Mouse (Mus musculus) cerebellum, adult 8-10 months (tissue): ENCODE results near the gene Meox1.

Experiments used
- DNase-seq: peaks from one replicate; pipeline ENCODE4 v3.0.0; 2022

Meox1 gene

DNA sequence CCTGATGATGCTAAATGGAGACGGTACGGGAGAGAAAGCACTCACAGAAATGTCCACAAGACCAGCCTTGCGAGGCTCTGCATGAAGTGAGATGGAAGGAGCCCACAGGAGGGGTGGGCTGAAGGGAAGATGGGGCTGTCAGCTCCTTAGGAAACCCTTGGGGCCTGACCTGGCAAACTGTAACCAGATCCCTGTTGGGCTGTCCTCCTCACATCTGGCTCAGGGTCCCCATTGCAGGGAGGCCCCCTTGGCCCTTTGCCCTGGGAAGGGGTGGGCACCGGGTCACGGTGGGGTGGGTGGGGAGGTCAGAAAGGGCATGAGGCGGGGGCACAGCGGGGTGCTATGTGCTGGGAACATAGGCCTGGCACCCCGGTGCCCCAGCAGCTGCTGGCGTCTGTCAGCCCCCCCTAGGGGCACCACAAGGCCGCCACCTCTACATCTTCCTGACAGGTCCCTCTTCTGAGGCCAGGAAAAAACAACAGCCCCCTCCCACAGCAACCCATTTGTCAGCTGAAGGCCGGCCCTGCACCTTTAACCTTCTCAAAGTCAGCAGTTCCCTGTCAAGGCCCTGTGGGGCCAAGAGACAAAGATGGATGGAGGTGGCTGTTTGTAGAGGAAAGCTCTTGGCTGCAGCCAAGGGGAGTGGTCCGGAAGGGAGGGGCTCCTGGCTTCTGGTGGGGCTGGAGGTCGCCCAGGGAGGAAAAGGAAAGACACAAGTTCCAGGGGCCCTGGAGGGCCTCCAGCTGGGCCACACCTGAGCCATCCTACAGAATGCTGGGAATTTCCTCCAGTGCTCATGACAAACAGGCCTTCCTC, 2.6 kb upstream of the Meox1 start:
- DNase-seq, result no peak

DNA sequence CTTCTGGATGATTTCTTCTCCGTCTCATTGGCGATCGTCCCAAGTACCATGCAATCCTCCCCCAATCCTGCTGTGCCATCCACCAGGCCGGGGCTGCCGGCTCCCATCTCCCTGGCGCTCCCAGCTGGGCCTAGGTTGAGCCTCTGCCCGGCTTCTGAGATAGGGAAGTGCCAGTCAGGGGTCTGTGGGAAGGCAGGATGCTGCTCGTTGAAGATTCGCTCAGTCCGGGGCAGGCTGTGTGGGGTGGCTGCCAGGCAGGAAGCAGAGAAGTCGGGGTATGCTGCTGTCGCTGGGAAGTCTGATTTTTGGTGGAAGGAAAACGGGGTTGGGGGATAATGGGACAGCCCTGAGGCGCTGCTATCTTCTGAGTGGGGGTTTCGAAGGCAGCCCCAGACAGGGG, 614 bp downstream of the Meox1 start:
- no peak for DNase-seq

DNA sequence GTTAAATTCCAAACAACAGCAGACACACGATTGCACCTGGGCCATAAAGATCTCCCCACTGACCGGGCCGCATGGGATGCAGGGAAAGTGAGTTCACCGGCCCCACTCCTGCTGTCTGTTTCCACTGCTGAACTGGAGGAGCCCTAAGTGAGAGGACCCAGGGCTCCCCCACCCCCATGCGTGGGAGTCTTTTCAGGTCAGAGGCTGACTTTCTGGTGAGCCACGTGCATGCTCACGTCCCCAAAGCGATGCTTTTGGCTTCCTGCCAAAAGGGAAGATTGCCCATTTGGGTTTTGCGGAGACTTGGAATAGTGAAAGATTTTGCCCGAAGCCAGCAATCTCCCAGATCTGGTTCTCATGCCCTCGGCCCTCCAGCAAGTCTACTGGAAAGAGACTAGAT, 2.7 kb downstream of the Meox1 start:
- no peak for DNase-seq

DNA sequence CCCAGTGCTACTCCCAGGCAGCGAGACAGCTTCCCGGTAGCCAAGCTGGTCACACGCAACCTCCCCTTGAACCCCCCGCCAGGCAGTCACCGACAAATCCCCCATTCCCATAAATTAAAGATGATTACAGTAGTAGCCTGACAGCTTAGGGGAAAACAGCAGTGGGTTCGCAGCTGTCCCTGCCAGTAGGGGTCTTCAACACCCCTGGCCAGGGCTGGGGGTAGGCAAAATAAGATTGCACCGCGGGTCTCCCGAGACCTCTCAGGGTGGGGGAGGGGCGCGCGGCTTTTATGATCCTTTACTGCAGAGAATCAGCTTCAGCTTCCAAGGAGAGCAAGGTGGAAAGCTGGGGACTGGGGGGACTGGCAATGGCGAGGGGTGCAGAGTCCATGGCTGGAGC, 4.4 kb downstream of the Meox1 start:
- no peak for DNase-seq

DNA sequence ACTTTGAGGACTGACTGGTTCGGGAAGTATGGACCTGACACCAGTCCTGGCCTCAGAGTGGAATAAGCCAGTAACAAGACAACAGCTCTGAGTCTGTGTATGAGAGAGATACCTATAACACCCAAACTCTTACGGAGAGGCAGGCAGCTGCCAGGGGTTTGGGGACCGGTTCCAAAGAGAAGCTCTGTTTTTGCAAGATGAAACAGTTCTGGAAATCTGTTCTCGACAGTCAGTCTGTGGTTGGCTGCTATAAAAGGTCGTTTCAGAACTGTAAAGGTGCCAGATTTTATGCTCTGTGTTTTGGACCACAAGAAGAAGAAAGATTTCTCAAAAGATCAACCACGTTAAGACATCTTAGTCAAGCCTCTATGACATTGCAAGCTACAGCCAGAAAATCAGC, 5.4 kb downstream of the Meox1 start:
- no peak for DNase-seq

DNA sequence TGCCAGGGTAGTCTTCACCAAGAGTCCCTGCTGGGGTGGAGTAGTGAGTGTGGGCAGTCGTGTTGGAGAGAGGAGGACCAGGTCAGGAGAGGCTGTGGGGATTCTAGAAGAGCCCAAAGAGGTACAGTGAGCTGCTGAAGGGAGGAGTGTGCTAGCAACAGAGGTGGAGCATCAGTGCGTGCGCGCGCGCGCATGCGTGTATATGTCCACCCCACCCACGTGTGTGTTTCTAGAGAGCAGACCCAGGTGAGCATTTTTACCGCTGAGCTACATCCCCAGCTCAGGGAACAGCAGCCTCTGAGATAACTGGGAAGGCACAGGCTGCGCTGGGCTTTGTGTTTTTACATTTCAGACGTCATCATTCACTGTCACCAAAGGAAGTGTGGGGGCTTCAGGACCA, 7.7 kb downstream of the Meox1 start:
- no peak for DNase-seq

DNA sequence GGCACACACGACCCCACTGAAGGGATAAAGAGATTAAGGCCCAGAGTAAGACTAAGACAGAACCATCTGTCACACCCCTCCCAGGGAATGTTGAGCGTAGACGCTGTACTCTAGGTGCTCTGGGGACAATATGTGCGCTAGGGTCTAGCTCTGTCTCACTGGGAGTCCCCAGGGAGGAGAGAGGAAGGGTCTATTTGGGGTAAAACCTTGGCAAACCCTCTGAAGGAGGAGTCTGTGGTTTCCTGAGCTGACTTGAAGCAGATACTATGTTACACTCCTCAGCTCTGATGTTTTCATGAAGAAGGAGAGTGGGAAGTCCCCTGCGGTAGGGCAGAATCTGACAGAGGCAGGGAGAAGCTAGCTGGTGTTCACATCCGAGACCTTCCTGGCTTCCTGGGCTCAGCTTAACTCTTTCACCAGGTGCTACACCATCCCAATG, 8.3 kb downstream of the Meox1 start:
- DNase-seq, result no peak

DNA sequence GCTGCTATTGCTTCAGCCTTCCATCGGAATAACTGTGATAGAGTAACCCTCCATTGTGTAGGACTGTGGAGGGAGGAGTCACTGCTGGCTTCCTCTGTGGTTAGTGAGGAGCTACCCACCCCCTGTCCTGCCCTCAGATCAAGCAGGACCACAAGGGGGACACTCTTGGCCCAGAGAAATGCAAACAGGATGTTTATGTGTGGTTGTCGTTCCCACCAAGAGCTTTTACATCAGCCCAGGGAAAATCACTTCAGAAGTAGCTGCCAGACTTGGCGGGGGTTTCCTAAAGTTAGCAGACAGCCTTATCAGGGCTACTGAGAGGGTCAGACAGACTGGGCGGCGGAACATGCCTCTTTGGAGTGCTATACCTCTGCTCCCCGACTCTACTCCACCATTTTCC, 8.9 kb downstream of the Meox1 start:
- no peak for DNase-seq

DNA sequence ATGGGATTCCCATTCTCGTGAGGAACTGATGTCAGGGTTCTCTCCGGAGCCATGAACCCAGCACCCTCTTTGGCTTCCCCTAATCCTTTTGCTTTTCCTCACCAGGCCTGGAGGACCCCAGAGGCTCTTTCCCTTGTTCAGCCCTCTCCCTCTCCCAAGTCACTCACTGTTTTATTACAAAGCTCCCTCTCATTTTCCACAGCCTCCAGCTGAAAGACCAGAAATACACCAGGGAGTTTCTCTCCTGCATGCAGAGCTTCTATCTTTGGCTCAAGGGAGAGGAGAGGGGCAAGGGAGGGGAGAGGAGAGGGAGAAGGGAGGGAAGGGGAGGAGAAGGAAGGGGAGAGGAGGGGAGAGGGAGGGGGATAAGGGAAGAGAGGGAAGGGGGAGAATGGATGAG, 10.3 kb downstream of the Meox1 start:
- no peak for DNase-seq

DNA sequence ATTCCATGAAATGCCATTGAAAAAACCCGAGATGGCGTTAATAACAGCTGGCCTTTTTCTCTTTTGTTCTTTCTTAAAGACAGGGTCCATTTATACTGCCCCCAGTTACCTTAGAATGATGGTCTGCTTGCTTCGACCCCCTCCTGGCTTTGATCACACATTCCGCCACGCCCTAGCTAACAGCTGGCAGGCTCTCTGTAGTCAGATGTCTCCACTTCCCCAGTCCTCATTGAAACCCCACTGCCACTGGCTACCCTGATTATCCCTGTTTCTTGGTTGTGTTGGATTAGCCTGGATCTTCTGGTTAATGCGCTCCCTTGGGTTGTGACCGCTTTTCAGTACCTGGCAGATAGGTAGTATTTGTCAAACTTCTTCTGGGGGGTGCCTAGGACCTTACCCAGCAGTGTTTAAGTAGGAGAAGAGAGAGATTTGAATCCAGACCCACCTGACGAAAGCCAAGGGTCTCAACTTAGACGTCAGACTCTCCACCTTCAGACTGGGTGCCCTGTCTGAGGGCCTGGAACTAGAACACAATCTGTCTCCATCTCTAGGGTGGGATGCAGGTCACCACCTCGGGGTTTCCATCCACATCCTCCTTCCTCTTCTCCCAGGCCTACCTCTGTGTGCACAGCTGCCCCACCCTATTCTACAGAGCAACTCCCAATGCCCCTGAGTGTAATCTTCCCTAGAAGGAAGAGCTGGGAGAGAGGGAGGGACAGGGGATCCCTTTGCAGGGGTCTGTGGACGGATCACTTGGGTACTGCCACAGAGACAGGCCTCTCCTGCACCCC, 11.5 kb downstream of the Meox1 start:
- DNase-seq, result no peak

DNA sequence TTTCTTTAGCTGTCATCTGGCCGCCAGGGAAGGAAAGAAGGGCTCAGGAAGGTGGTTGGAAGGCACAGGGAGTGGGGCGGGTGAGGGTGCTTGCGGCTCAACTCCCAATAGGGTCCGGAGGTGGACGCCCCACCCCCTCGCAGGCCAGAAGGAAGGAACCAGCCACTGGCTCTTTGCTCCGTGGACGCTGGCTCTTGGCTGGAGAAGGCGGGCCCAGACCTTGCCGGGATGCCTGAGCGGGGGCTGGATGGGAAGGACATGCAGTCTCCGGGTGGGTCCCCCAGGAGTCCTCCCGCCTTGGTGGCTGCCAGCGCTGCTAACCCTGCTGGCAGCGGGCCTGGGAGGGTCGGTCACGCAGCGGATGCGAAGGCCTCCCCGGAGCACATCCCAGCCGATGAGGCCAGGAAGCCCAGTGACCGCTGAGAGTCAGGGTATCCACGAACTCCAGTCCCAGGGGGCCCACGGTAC, 12.5 kb downstream of the Meox1 start:
- peak; percentile 22 for DNase-seq

DNA sequence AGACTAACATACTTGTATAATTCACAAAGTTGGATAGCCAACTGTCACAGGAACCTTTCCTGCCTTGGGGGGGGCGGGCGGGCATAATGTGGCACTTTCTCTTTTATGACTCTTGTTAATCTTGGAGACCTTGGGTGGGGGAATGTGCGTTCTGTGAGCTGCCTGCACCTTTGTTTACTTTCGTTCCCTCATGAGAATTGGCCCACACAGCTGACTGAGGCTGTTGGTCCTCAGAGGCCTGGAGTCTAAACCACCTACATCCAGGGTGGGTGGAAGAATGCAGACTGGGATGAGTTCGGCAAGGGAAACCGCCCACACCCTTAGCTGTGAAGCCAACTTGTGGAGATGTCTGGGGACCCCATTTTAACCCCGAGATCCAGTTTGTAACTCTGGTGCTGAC, 13.0 kb downstream of the Meox1 start:
- DNase-seq, result no peak

DNA sequence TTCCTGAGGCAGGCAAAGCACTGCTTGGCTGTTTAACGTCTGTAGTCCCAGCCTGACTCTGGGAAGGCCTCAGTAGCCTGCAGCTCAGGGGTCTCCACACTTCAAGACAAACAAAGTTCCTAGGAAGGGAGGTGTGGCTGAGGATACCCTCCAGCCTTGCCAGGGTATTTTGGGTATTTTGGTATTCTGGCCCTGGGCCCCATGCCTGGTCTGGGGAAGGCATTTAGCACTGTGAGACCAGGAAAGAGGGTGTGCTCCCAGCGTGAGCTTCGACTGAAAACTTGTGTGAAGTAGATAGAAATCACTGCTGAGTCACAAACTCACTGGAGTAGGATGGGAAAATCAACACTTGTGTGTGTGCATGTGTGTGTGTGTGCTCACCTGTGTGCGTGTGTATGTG, 14.5 kb downstream of the Meox1 start:
- no peak for DNase-seq

DNA sequence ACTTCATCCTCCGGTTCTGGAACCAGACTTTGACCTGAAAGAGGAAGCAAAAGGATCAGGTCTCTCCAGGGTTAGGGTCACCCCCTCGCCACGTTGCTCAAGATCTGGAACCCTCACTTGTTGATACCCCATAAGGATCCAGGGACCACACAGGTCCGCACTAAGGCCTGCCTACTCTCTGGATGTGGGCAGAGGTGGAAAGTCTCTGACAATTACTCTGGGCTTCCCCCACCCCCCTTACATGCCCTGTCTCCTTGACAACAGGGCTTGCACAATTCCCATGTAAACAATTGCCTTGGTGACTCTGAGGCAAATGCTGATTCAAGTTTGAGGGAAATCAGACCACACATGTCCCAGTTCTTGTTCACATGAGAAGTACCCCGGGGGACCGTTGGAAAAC, 15.5 kb downstream of the Meox1 start:
- DNase-seq, result no peak

DNA sequence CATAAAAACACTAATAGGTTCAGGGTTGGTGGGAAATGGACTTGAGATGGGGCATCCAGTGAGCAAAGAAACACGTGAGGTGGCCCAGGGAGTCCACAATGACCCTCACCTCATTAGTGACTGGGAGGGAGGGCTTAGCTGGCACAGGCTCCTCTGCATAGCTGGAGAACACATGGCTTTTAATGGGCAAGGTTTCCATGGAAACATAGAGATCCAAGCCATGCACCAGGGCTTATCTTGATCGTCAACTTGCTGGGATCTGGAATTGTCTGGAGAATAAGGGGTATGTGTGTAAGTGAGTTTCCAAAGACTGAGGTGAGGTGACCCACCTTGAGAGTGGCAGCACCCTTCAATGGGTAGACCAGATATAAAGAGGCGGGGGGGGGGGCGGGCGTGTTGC, 19.2 kb downstream of the Meox1 start:
- no peak for DNase-seq

DNA sequence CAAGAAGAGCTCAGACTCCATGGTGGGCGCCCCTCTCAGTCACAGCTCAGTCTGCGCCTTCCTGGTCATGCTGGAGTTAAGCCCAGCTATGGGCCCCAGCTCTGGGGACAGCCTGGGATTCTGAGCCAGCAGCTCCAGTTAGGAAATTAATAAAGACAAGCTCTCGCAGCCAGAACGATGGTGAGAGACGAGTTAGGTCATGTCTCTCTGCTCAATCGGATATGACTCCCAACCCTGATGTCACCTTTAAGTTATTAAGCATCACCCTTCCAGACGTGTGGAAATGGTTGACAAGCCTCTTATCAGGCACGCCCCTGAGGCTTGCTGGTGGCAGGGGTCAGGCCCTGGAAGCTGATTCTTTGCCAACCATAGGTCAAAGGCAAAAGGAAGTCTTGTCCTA, 20.3 kb downstream of the Meox1 start:
- DNase-seq, result no peak

DNA sequence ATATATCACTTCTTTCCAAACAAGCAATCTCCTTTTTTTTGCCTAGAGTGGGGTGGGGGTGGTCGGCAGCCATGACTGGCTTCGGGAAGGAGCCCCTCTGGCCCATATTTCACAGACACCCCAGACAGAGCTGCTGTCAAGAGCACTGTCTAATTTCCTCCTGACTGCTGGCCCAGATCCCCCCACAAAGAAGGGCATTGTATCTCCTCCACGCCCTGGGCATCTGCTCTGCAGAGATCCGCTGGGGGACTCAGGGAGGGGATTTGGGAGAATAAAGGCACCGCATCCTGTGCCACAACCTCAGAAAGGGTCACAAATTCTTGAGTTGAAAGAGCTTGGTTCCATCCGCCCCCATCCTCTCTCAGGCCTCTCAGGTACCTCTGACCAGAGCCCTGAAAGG, 22.7 kb downstream of the Meox1 start:
- no peak for DNase-seq

DNA sequence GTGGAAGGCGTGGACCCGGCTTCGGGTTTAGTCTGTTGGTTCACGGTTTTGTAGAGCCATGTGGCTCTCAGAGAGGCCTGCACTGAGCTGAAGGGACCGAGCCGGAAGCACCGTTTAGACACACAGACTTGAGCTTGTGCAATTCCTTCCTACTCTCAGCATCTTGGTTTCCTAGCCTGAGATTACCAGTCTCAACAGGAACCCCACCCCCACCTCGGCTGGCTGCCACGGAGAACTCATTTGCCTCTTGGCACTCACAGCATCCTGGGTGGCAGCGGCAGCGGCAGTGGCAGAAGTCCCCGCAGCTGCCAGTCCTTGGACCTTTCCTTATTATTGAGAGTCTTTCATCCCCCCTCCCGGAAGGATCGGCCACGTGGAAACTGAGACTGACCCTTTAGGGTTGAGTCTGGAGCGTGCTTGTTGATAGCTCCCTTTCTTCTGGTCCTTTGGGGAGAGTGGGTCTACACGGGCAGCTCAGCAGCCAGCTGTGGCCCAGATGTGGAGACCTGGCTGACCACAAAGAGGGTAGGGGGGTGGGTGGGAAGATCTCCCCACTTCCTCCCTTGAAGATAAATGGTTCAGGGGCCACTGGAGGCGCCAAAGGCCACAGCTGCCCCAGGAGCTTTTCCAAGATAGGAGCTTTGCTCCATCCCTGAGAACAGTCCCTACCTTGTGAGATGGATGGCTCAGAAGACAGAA, 24.0 kb downstream of the Meox1 start:
- DNase-seq, result no peak

DNA sequence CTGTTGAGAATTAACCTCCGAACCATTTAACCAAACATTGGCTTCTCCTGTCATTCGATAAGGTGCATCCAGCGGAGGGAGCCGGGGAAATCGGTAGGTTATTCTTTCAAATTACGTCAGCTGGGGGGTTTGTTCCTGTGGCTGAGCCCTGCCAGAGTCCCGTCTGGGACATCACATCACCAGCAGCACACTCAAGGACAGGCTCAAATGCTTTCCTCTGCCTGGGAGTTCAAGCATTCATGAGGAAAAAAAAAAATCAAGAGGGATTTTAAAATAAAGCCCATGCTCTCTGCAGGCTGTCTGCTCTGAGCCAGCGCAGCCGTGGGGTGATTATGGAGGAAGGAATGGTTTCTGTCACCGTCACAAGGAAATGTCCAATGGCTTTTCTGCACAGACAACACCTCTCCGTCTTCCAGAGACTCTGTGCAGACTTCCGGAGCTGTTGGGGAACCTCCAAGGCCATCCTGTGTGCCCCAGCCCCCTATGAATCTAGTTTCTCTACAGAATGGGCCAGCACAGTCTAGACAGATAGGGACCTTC, 26.6 kb downstream of the Meox1 start:
- DNase-seq, result no peak

DNA sequence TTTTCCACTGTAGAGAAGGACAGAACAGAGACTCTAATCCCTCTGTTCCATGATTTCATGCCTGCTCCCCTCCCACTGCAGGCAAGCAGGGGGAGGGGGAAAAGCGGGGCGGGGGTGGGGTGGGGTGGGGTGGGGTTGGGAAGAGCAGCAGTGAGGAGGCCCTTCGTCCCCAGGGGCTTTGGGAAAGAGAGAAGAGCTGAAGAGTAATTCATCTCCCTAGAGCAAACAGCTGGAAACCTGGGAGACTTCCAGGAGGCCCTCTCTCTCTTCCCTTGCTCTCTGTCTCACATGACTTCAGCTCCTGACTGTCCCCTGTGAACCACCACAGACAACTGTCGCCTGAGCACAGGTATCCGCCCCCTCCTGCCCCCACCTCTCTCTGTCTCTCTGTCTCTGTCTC, 35.4 kb downstream of the Meox1 start:
- no peak for DNase-seq

DNA sequence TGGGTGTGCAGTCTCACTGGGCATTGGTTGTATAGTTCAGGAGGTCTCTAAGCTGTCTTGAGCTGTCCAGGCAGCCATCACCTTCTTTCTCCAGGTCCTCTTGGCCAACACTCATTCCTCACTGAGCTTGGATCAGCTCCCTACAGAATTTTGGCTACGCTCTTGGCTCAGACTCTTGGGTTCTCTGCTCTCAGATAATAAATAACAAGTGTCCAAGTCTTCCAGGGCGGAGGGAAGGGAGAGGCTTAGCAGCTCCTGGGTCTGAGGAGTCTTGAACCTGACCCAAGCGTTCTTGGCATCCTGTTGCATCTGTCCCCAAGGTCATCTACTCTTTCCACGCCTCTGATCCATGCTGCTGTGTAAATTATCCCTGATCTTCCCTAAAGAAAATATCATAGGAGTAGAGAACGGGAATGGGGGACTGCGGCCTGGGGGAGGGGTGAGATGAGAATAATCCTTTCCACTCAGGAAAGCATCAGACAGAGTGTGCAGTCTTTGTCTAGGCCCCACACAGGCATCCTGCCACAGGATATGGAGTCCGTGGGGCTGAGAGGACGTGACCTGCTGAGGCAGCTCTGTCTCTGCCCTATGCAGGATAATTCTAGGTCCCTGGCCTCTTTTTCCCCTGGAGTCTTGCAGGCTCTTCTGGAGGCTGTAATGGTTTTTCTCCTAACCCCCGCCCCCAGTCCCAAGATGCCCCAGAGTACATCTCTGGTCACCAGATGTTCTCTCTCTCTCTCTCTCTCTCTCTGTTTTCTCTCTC, 38.0 kb downstream of the Meox1 start:
- DNase-seq, result peak; percentile 41

DNA sequence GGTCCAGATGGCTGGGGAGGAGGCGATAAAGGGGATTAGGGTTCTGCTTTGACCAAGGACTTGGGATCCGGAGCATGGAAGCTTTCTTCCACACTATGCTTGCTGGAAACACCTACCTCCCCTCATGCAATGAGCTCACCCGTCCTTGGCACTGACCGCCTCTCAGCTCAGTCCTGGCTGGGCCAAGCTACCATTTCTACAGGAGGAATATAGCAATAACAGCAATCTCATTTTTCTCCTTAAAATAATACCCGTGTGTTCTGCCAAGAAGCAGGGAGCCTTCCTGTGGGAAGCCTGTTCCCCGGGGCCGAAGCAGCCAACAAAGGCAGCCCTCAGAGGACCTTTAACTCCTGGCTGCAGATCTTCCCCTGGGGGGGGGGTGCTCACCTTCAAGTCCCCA, 43.1 kb downstream of the Meox1 start:
- peak; percentile 41 for DNase-seq

DNA sequence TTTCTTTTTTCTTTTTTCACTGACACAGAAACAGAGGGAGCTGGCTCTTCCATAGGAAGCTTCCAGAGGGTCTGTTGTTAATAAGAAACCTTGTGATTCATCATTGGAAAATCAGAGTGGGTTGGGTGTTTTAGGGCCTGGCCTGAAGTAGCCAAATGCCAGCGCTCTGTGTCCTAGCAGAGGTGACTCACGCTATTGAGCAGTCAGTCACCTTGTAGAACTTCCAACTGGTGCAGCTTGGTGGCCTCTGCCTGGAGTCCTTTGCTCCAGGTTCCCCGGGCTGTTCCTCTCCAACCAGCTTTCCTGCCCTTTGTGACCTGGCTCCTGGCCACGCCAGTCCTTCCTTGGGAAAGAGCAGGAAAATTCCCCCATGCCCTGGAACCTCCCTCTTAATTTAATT, 44.9 kb downstream of the Meox1 start:
- no peak for DNase-seq
